Mouse (Mus musculus) MEL (cell line): ENCODE results near the gene Gstp1. TPM values are rescaled to one million over a fixed set of nuclear protein-coding genes. Genes with fewer than 3 reads are reported as not detected.

ENCODE experiments used
- DNase-seq: peaks from one replicate; pipeline ENCODE4 v3.0.0; 2011; ENCODE audit warnings: low read depth, low spot score
- H3K27ac ChIP-seq: 2 replicates; pipeline ENCODE4 v1.5.1; 2012; ENCODE audit warnings: low read depth, mild to moderate bottlenecking, control low read depth, low read length, moderate library complexity; ENCODE audit not compliant: control insufficient read depth
- H3K27me3 ChIP-seq, 2 experiments: fragments of 150-350 bp in 1 of 2; sonication (generic) in 1 of 2; 2 replicates each; pipeline ENCODE4 v1.6.1; 2012; ENCODE audit warnings: low read length in 2 of 2, mild to moderate bottlenecking in 2 of 2, improper control_type of control experiment in 1 of 2, moderate library complexity in 1 of 2; ENCODE audit not compliant: insufficient read depth in 2 of 2, control insufficient read depth in 1 of 2
- H3K36me3 ChIP-seq, 2 experiments: 2 replicates each; pipeline ENCODE4 v1.6.1; 2012 to 2014; ENCODE audit warnings: low read length in 2 of 2, improper control_type of control experiment in 1 of 2, inconsistent platforms in 1 of 2, mild to moderate bottlenecking in 1 of 2; ENCODE audit not compliant: insufficient read depth in 2 of 2, control insufficient read depth in 1 of 2
- H3K4me1 ChIP-seq, 2 experiments: fragments of 150-350 bp in 1 of 2; sonication (generic) in 1 of 2; 2 replicates each; pipeline ENCODE4 v1.6.1; 2012; ENCODE audit warnings: low read length in 2 of 2, improper control_type of control experiment in 1 of 2, mild to moderate bottlenecking in 1 of 2; ENCODE audit not compliant: insufficient read depth in 2 of 2, control insufficient read depth in 1 of 2
- H3K4me3 ChIP-seq, 2 experiments: fragments of 150-350 bp in 1 of 2; sonication (generic) in 1 of 2; 2 replicates each; pipeline ENCODE4 v1.5.1; 2012; ENCODE audit warnings: low read depth in 2 of 2, low read length in 2 of 2, mild to moderate bottlenecking in 2 of 2, moderate library complexity in 2 of 2, control low read depth in 1 of 2, improper control_type of control experiment in 1 of 2; ENCODE audit not compliant: control insufficient read depth in 1 of 2, insufficient read depth in 1 of 2
- H3K79me2 ChIP-seq: 2 replicates; pipeline ENCODE4 v1.6.1; 2012; ENCODE audit warnings: mild to moderate bottlenecking, low read length, moderate library complexity; ENCODE audit not compliant: control insufficient read depth, poor library complexity, insufficient read depth
- H3K9ac ChIP-seq: 2 replicates; pipeline ENCODE4 v1.6.1; 2012; ENCODE audit warnings: low read depth, mild to moderate bottlenecking, control low read depth, low read length, moderate library complexity; ENCODE audit not compliant: control insufficient read depth, poor library complexity, severe bottlenecking
- H3K9me3 ChIP-seq: fragments of 150-350 bp; sonication (generic); replicated peaks from 2 replicates; pipeline ENCODE4 v1.6.1; 2012; ENCODE audit warnings: mild to moderate bottlenecking, low read length, improper control_type of control experiment, moderate library complexity; ENCODE audit not compliant: insufficient read depth
- BHLHE40 ChIP-seq: IDR thresholded peaks from 2 replicates; pipeline ENCODE4 v1.6.1; 2012; ENCODE audit warnings: low read depth, mild to moderate bottlenecking, inconsistent platforms, low read length, improper control_type of control experiment, borderline replicate concordance
- CHD1 ChIP-seq: IDR thresholded peaks from 2 replicates; pipeline ENCODE4 v1.6.1; 2012; ENCODE audit warnings: low read depth, mild to moderate bottlenecking, inconsistent platforms, low read length, improper control_type of control experiment
- CTCF ChIP-seq, 3 experiments: IDR thresholded peaks in 2 of 3; conservative IDR thresholded peaks in 1 of 3; 2 replicates each; pipeline ENCODE4 v1.5.1; 2011 to 2012; ENCODE audit warnings: low read length in 3 of 3, low read depth in 2 of 3, mild to moderate bottlenecking in 2 of 3, improper control_type of control experiment in 1 of 3, inconsistent platforms in 1 of 3, mixed read lengths in 1 of 3, moderate library complexity in 1 of 3; ENCODE audit not compliant: control insufficient read depth in 1 of 3, insufficient read depth in 1 of 3, poor library complexity in 1 of 3, severe bottlenecking in 1 of 3
- ETS1 ChIP-seq: IDR thresholded peaks from 2 replicates; pipeline ENCODE4 v1.6.1; 2012; ENCODE audit warnings: low read depth, mild to moderate bottlenecking, inconsistent platforms, low read length, improper control_type of control experiment, moderate library complexity
- GABPA ChIP-seq: IDR thresholded peaks from 2 replicates; pipeline ENCODE4 v1.6.1; 2012; ENCODE audit warnings: low read depth, mild to moderate bottlenecking, inconsistent platforms, low read length, improper control_type of control experiment, moderate library complexity
- HCFC1 ChIP-seq: IDR thresholded peaks from 2 replicates; pipeline ENCODE4 v1.6.1; 2012; ENCODE audit warnings: low read depth, mild to moderate bottlenecking, inconsistent platforms, low read length, improper control_type of control experiment, moderate library complexity
- JUND ChIP-seq: IDR thresholded peaks from 2 replicates; pipeline ENCODE4 v1.6.1; 2011; ENCODE audit warnings: low read depth, mild to moderate bottlenecking, improper control_type of control experiment, low read length
- KAT2A ChIP-seq: conservative IDR thresholded peaks from 2 replicates; pipeline ENCODE4 v1.6.1; 2012; ENCODE audit warnings: low read depth, low read length, improper control_type of control experiment, inconsistent platforms
- MAFK ChIP-seq: IDR thresholded peaks from 2 replicates; pipeline ENCODE4 v1.6.1; 2011; ENCODE audit warnings: low read depth, mild to moderate bottlenecking, low read length, improper control_type of control experiment, borderline replicate concordance
- MAX ChIP-seq: IDR thresholded peaks from 2 replicates; pipeline ENCODE4 v1.6.1; 2011; ENCODE audit warnings: low read length, improper control_type of control experiment
- MAZ ChIP-seq: IDR thresholded peaks from 2 replicates; pipeline ENCODE4 v1.6.1; 2012; ENCODE audit warnings: low read depth, mild to moderate bottlenecking, inconsistent platforms, low read length, improper control_type of control experiment
- MXI1 ChIP-seq: IDR thresholded peaks from 2 replicates; pipeline ENCODE4 v1.6.1; 2011; ENCODE audit warnings: mild to moderate bottlenecking, low read depth, low read length, improper control_type of control experiment
- NELFE ChIP-seq: IDR thresholded peaks from 2 replicates; pipeline ENCODE4 v1.6.1; 2011; ENCODE audit warnings: low read depth, low read length, improper control_type of control experiment
- NRF1 ChIP-seq: IDR thresholded peaks from 2 replicates; pipeline ENCODE4 v1.6.1; 2014; ENCODE audit warnings: low read depth, mild to moderate bottlenecking, inconsistent platforms, low read length, improper control_type of control experiment, moderate library complexity; ENCODE audit not compliant: poor library complexity, insufficient read depth, severe bottlenecking
- POLR2AphosphoS2 ChIP-seq: IDR thresholded peaks from 2 replicates; pipeline ENCODE4 v1.6.1; 2011; ENCODE audit warnings: low read length, improper control_type of control experiment
- POLR2AphosphoS5 ChIP-seq: IDR thresholded peaks from 2 replicates; pipeline ENCODE4 v1.6.1; 2012; ENCODE audit warnings: low read depth, borderline replicate concordance, mild to moderate bottlenecking, inconsistent platforms, low read length, moderate library complexity, mixed read lengths
- RAD21 ChIP-seq: IDR thresholded peaks from 2 replicates; pipeline ENCODE4 v1.6.1; 2011; ENCODE audit warnings: mild to moderate bottlenecking, low read depth, low read length, improper control_type of control experiment
- RCOR1 ChIP-seq: IDR thresholded peaks from 2 replicates; pipeline ENCODE4 v1.6.1; 2012; ENCODE audit warnings: low read depth, mild to moderate bottlenecking, inconsistent platforms, low read length, improper control_type of control experiment
- SIN3A ChIP-seq: IDR thresholded peaks from 2 replicates; pipeline ENCODE4 v1.6.1; 2012; ENCODE audit warnings: low read length, improper control_type of control experiment, inconsistent platforms
- SMC3 ChIP-seq: IDR thresholded peaks from 2 replicates; pipeline ENCODE4 v1.6.1; 2011; ENCODE audit warnings: low read depth, low read length, improper control_type of control experiment
- TAL1 ChIP-seq: IDR thresholded peaks from 2 replicates; pipeline ENCODE4 v1.6.1; 2012; ENCODE audit warnings: mild to moderate bottlenecking, inconsistent platforms, low read length, moderate library complexity, mixed read lengths
- TCF12 ChIP-seq: IDR thresholded peaks from 2 replicates; pipeline ENCODE4 v1.6.1; 2014; ENCODE audit warnings: low read depth, mild to moderate bottlenecking, inconsistent platforms, low read length, improper control_type of control experiment, moderate library complexity
- UBTF ChIP-seq: IDR thresholded peaks from 2 replicates; pipeline ENCODE4 v1.6.1; 2012; ENCODE audit warnings: low read depth, mild to moderate bottlenecking, inconsistent platforms, low read length, improper control_type of control experiment, moderate library complexity, borderline replicate concordance; ENCODE audit not compliant: insufficient read depth
- USF1 ChIP-seq: IDR thresholded peaks from 2 replicates; pipeline ENCODE4 v1.6.1; 2014; ENCODE audit warnings: low read depth, mild to moderate bottlenecking, inconsistent platforms, low read length, improper control_type of control experiment, moderate library complexity
- USF2 ChIP-seq, 2 experiments: IDR thresholded peaks; 2 replicates each; pipeline ENCODE4 v1.6.1; 2011 to 2012; ENCODE audit warnings: improper control_type of control experiment in 2 of 2, low read length in 2 of 2, borderline replicate concordance in 1 of 2, inconsistent platforms in 1 of 2, low read depth in 1 of 2, mild to moderate bottlenecking in 1 of 2; ENCODE audit not compliant: insufficient read depth in 1 of 2
- ZC3H11A ChIP-seq: IDR thresholded peaks from 2 replicates; pipeline ENCODE4 v1.6.1; 2012; ENCODE audit warnings: low read depth, mild to moderate bottlenecking, inconsistent platforms, low read length, improper control_type of control experiment
- ZMIZ1 ChIP-seq: IDR thresholded peaks from 2 replicates; pipeline ENCODE4 v1.6.1; 2012; ENCODE audit warnings: low read depth, mild to moderate bottlenecking, inconsistent platforms, low read length, improper control_type of control experiment, moderate library complexity
- ZNF384 ChIP-seq: IDR thresholded peaks from 2 replicates; pipeline ENCODE4 v1.6.1; 2012; ENCODE audit warnings: low read depth, mild to moderate bottlenecking, inconsistent platforms, low read length, improper control_type of control experiment
- polyA plus RNA-seq, 2 experiments: library from polyadenylated mRNA; stranded (reverse) in 1 of 2; unstranded in 1 of 2; fragments of >175 nt in 1 of 2; fragments of >200 nt in 1 of 2; gene quantifications; 2 replicates each; pipeline versions ENCODE4 v1.2.1 to v1.2.4; 2012; ENCODE audit warnings: low replicate concordance in 2 of 2, low read depth in 1 of 2; ENCODE audit not compliant: insufficient read length in 2 of 2, insufficient read depth in 1 of 2, missing spikeins in 1 of 2
- total RNA-seq: library from RNA; depleted of rRNA; stranded (reverse); fragments of 300-350 nt; gene quantifications from 2 replicates; pipeline ENCODE4 v1.2.3, GENCODE M21; 2012

The Gstp1 gene
- total and polyA plus RNA-seq, 3 experiments, result 251 to 369 TPM; not detected in 1

- TF ChIP-seq TCF12 (no peak), BHLHE40 (peak; percentile 18; the same call in 1 of the 2 replicates), JUND (no peak), POLR2AphosphoS2 (peak; percentile 77), ETS1 (no peak), RCOR1 (no peak), ZNF384 (no peak), HCFC1 (peak; percentile 97), TAL1 (no peak), SIN3A (peak; percentile 96), CTCF (IDR thresholded peaks at IDR 0.05 in 2 of 3, conservative IDR thresholded peaks at IDR 0.05 in 1 of 3; ENCODE audit: control insufficient read depth in 1 of 3, insufficient read depth in 1 of 3, low read depth in 2 of 3, low read length in 3 of 3, poor library complexity in 1 of 3, severe bottlenecking in 1 of 3) (peak; percentile 70 to 91 (median 73)), ZMIZ1 (no peak; the same call in 1 of the 2 replicates), USF1 (peak; percentile 61), KAT2A (peak; percentile 94), POLR2AphosphoS5 (no peak), ZC3H11A (no peak), MAX (peak; percentile 82), MXI1 (peak; percentile 91), USF2 (IDR thresholded peaks at IDR 0.05; ENCODE audit: borderline replicate concordance in 1 of 2, insufficient read depth in 1 of 2, low read depth in 1 of 2, low read length in 2 of 2) (no peak), MAFK (no peak)
Observed at GRCm38 (mm10) chr19:4012432-4013022, 25.3 kb downstream of the Gstp1 start, which contains the start of gene Ndufv1 (continued).

- no peak overlapping the region for H3K4me3 ChIP-seq
- TF ChIP-seq GABPA (no peak), JUND (no peak), UBTF (no peak), ETS1 (no peak), USF2 (IDR thresholded peaks at IDR 0.05; ENCODE audit: borderline replicate concordance in 1 of 2, insufficient read depth in 1 of 2, low read depth in 1 of 2, low read length in 2 of 2) (no peak), KAT2A (no peak), ZC3H11A (no peak), NELFE (no peak), CHD1 (no peak), HCFC1 (no peak), RCOR1 (no peak), TCF12 (no peak), MAX (no peak), NRF1 (no peak), SMC3 (no peak), MAZ (no peak), ZMIZ1 (no peak), RAD21 (no peak)
- TF ChIP-seq, all 39 proteins: peak for 0
- Histone ChIP-seq H3K79me2 (peaks cover 10% of the 10 kb centered on the region), H3K9me3 (no peaks in the 10 kb centered on the region), H3K27me3 (no peaks in the 10 kb centered on the region), H3K27ac (no peak overlapping the region), H3K36me3 (peaks cover 2 to 8% of the 10 kb centered on the region in 2 experiments; a peak in 3 of 4 replicates), H3K4me1 (peaks cover 0 to 7% of the 10 kb centered on the region in 2 experiments; a peak in 2 of 4 replicates), H3K9ac (no peak overlapping the region)
- no peak for DNase-seq
Observed at GRCm38 (mm10) chr19:4011086-4011485, 26.7 kb downstream of the Gstp1 start.
